Mouse (Mus musculus) olfactory bulb, adult 2 months (tissue): Measurements from ENCODE around the gene Cfap70. TPM values are rescaled to one million over a fixed set of nuclear protein-coding genes. Genes with fewer than 3 reads are reported as not detected.
A peak's percentile ranks its signal among the peaks of the same experiment; 100 is the strongest.

Experiments
- H3K27ac ChIP-seq: fragments of 200-500 bp; 2 replicates; pipeline ENCODE4 v1.5.1; 2012; ENCODE audit warnings: low read depth, low read length; ENCODE audit not compliant: insufficient read depth
- H3K4me1 ChIP-seq: fragments of 200-500 bp; 2 replicates; pipeline ENCODE4 v1.6.1; 2012; ENCODE audit warnings: low read length; ENCODE audit not compliant: control insufficient read depth, insufficient read depth
- H3K4me3 ChIP-seq: fragments of 200-500 bp; 2 replicates; pipeline ENCODE4 v1.5.1; 2012; ENCODE audit warnings: mild to moderate bottlenecking, low read depth, low read length, moderate library complexity; ENCODE audit not compliant: insufficient read depth
- CTCF ChIP-seq: fragments of 200-500 bp; IDR thresholded peaks from 2 replicates; pipeline ENCODE4 v1.5.1; 2012; ENCODE audit warnings: low read depth, mild to moderate bottlenecking, low read length, moderate library complexity; ENCODE audit not compliant: insufficient read depth
- POLR2A ChIP-seq: fragments of 200-500 bp; IDR thresholded peaks from 2 replicates; pipeline ENCODE4 v1.6.1; 2012; ENCODE audit warnings: mild to moderate bottlenecking, low read depth, low read length, moderate library complexity; ENCODE audit not compliant: insufficient read depth
- WGBS: fragments of 180-500 bp; shearing (Covaris S2); methylation state at CpG from one replicate; pipeline ENCODE4 v1.1.7; 2018; 5-methylcytosine and 5-hydroxymethylcytosine counted together
- polyA plus RNA-seq: library from polyadenylated mRNA; stranded (reverse); fragments of >200 nt; gene quantifications from 2 replicates; pipeline ENCODE4 v1.2.4, GENCODE M21; 2012; ENCODE audit warnings: low replicate concordance; ENCODE audit not compliant: missing spikeins, insufficient read depth, insufficient read length

Gene Cfap70
- polyA plus RNA-seq, 1 experiment = not detected

- WGBS = under 1% methylated on average over 68 of the region's 68 CpGs
- H3K4me3 ChIP-seq = peak within 1 kb of the TSS; percentile 93
- peaks cover 2% of the 10 kb centered on the region; the same call in 1 of the 2 replicates for H3K4me1 ChIP-seq
- TF ChIP-seq CTCF (peak; percentile 93), POLR2A (peak; percentile 72)
- peak within 1 kb of the TSS; percentile 92 for H3K27ac ChIP-seq
Observed at GRCm38 (mm10) chr14:20393205-20393913, 58.7 kb downstream of the Cfap70 start, which contains the start of gene Mrps16. Gene Mrps16 (minus strand): TSS chr14:20393634.

GRCm38 (mm10) chr14:20392326-20392725, 59.7 kb downstream of the Cfap70 start:
- TF ChIP-seq CTCF (no peak), POLR2A (no peak)
- Histone ChIP-seq H3K4me3 (no peak overlapping the region), H3K27ac (no peak overlapping the region), H3K4me1 (peaks cover 2% of the 10 kb centered on the region; the same call in 1 of the 2 replicates)
- 80% methylated on average over 4 of the region's 4 CpGs for WGBS

GRCm38 (mm10) chr14:20389446-20390079, 62.5 kb downstream of the Cfap70 start:
- Histone ChIP-seq H3K4me1 (peaks cover 5% of the 10 kb centered on the region), H3K27ac (no peak overlapping the region), H3K4me3 (no peak overlapping the region)
- 86% methylated on average over 8 of the region's 8 CpGs for WGBS
- no peak for TF ChIP-seq POLR2A
- TF ChIP-seq CTCF = no peak

GRCm38 (mm10) chr14:20388441-20389129, 63.4 kb downstream of the Cfap70 start, which contains the start of gene Dnajc9:
Gene Dnajc9 (minus strand): TSS chr14:20388910.
- WGBS = under 1% methylated on average over 59 of the region's 59 CpGs
- peaks cover 5% of the 10 kb centered on the region for H3K4me1 ChIP-seq
- no peak for TF ChIP-seq CTCF
- TF ChIP-seq POLR2A = peak; percentile 85; the same call in 1 of the 2 replicates
- peak within 1 kb of the TSS; percentile 73 for H3K4me3 ChIP-seq
- H3K27ac ChIP-seq = peak within 1 kb of the TSS; percentile 22; the same call in 1 of the 2 replicates

- whole genome bisulfite sequencing = 84% methylated on average over 9 of the region's 9 CpGs
Observed at GRCm38 (mm10) chr14:20379753-20380430, 72.1 kb downstream of the Cfap70 start.

GRCm38 (mm10) chr14:20379087-20379640, 72.9 kb downstream of the Cfap70 start:
- Histone ChIP-seq H3K4me1 (peaks cover 4% of the 10 kb centered on the region; the same call in 1 of the 2 replicates), H3K27ac (no peak overlapping the region), H3K4me3 (no peak overlapping the region)
- TF ChIP-seq POLR2A (no peak), CTCF (no peak)
- WGBS = 91% methylated on average over 5 of the region's 5 CpGs

More at GRCm38 (mm10) chr14:20379753-20380430, 72.1 kb downstream of the Cfap70 start:
- Histone ChIP-seq H3K4me3 (no peak overlapping the region), H3K4me1 (peaks cover 4% of the 10 kb centered on the region; the same call in 1 of the 2 replicates), H3K27ac (no peak overlapping the region)
- TF ChIP-seq POLR2A (no peak), CTCF (no peak)

GRCm38 (mm10) chr14:20378313-20379061, 73.5 kb downstream of the Cfap70 start:
- Histone ChIP-seq H3K27ac (no peak overlapping the region), H3K4me1 (peaks cover 4% of the 10 kb centered on the region; the same call in 1 of the 2 replicates), H3K4me3 (no peak overlapping the region)
- TF ChIP-seq POLR2A (no peak), CTCF (no peak)
- 41% methylated on average over 13 of the region's 13 CpGs for WGBS
